Mouse (Mus musculus) testis, adult 2 months (tissue): ENCODE results near the gene Cox19. TPM values are rescaled to one million over a fixed set of nuclear protein-coding genes. Genes with fewer than 3 reads are reported as not detected.

Experiments
- H3K27ac ChIP-seq: fragments of 200-500 bp; 2 replicates; pipeline ENCODE4 v1.5.1; 2012; ENCODE audit warnings: low read depth, low read length; ENCODE audit not compliant: control insufficient read depth, insufficient read depth
- H3K27me3 ChIP-seq: fragments of 200-500 bp; 2 replicates; pipeline ENCODE4 v1.6.1; 2012; ENCODE audit warnings: mild to moderate bottlenecking, low read length, moderate library complexity; ENCODE audit not compliant: control insufficient read depth, insufficient read depth
- H3K36me3 ChIP-seq: fragments of 200-500 bp; 2 replicates; pipeline ENCODE4 v1.6.1; 2012; ENCODE audit warnings: mild to moderate bottlenecking, low read length; ENCODE audit not compliant: control insufficient read depth, insufficient read depth
- H3K4me1 ChIP-seq: fragments of 200-500 bp; 2 replicates; pipeline ENCODE4 v1.6.1; 2012; ENCODE audit warnings: low read length; ENCODE audit not compliant: control insufficient read depth, insufficient read depth
- H3K4me3 ChIP-seq: fragments of 200-500 bp; 2 replicates; pipeline ENCODE4 v1.5.1; 2012; ENCODE audit warnings: low read depth, mild to moderate bottlenecking, low read length, moderate library complexity, mixed read lengths; ENCODE audit not compliant: control insufficient read depth
- CTCF ChIP-seq: fragments of 200-500 bp; IDR thresholded peaks from 2 replicates; pipeline ENCODE4 v1.5.1; 2012; ENCODE audit warnings: low read depth, mild to moderate bottlenecking, inconsistent platforms, low read length, moderate library complexity; ENCODE audit not compliant: control insufficient read depth, insufficient read depth, insufficient replicate concordance
- POLR2A ChIP-seq: fragments of 200-500 bp; IDR thresholded peaks from 2 replicates; pipeline ENCODE4 v1.6.1; 2012; ENCODE audit warnings: low read depth, mild to moderate bottlenecking, inconsistent platforms, low read length, moderate library complexity; ENCODE audit not compliant: control insufficient read depth
- polyA plus RNA-seq: library from polyadenylated mRNA; depleted of rRNA; stranded (reverse); fragments of >200 nt; gene quantifications from 2 replicates; pipeline ENCODE4 v1.2.3, GENCODE M21; 2012

The Cox19 gene
- polyA plus RNA-seq, 1 experiment = 42.2 TPM

- Histone ChIP-seq H3K4me3 (no peak overlapping the region), H3K27ac (no peak overlapping the region), H3K4me1 (peaks cover 2% of the 10 kb centered on the region; the same call in 1 of the 2 replicates), H3K27me3 (no peaks in the 10 kb centered on the region), H3K36me3 (no peaks in the 10 kb centered on the region; the same call in 1 of the 2 replicates)
- TF ChIP-seq POLR2A = no peak
- no peak for TF ChIP-seq CTCF
These were observed 17.8 kb downstream of the Cox19 start for GRCm38 (mm10) chr5:139333301-139334013.

GRCm38 (mm10) chr5:139332590-139333272, 18.5 kb downstream of the Cox19 start:
- Histone ChIP-seq H3K4me1 (peaks cover 2% of the 10 kb centered on the region; the same call in 1 of the 2 replicates), H3K27me3 (no peaks in the 10 kb centered on the region), H3K36me3 (no peaks in the 10 kb centered on the region; the same call in 1 of the 2 replicates), H3K4me3 (no peak overlapping the region), H3K27ac (no peak overlapping the region)
- TF ChIP-seq CTCF (no peak), POLR2A (no peak)

GRCm38 (mm10) chr5:139331742-139332141, 19.5 kb downstream of the Cox19 start:
- Histone ChIP-seq H3K36me3 (no peaks in the 10 kb centered on the region), H3K27ac (no peak overlapping the region), H3K27me3 (no peaks in the 10 kb centered on the region), H3K4me3 (no peak overlapping the region), H3K4me1 (peaks cover 2% of the 10 kb centered on the region; the same call in 1 of the 2 replicates)
- no peak for TF ChIP-seq POLR2A
- TF ChIP-seq CTCF = peak; percentile 99

GRCm38 (mm10) chr5:139330766-139331165, 20.5 kb downstream of the Cox19 start:
- peaks cover 4% of the 10 kb centered on the region; the same call in 1 of the 2 replicates for H3K4me1 ChIP-seq
- H3K27me3 ChIP-seq = no peaks in the 10 kb centered on the region
- no peak for TF ChIP-seq CTCF
- no peak overlapping the region for H3K4me3 ChIP-seq
- no peaks in the 10 kb centered on the region for H3K36me3 ChIP-seq
- no peak overlapping the region for H3K27ac ChIP-seq

- Histone ChIP-seq H3K36me3 (no peaks in the 10 kb centered on the region), H3K4me3 (no peak overlapping the region), H3K27me3 (no peaks in the 10 kb centered on the region), H3K27ac (no peak overlapping the region), H3K4me1 (peaks cover 22% of the 10 kb centered on the region)
- no peak for TF ChIP-seq CTCF
- no peak for TF ChIP-seq POLR2A
These were observed 23.6 kb downstream of the Cox19 start for GRCm38 (mm10) chr5:139327634-139328020.

GRCm38 (mm10) chr5:139326986-139327633, 24.1 kb downstream of the Cox19 start:
- peaks cover 22% of the 10 kb centered on the region for H3K4me1 ChIP-seq

GRCm38 (mm10) chr5:139326111-139326696, 25.0 kb downstream of the Cox19 start:
- Histone ChIP-seq H3K4me3 (peak overlapping the region; percentile 80), H3K27ac (peak overlapping the region; percentile 79), H3K4me1 (peaks cover 19% of the 10 kb centered on the region), H3K36me3 (no peaks in the 10 kb centered on the region), H3K27me3 (no peaks in the 10 kb centered on the region)
- no peak for TF ChIP-seq POLR2A
- no peak for TF ChIP-seq CTCF

More at GRCm38 (mm10) chr5:139326986-139327633, 24.1 kb downstream of the Cox19 start:
- TF ChIP-seq POLR2A = no peak
- Histone ChIP-seq H3K27ac (no peak overlapping the region), H3K27me3 (no peaks in the 10 kb centered on the region), H3K36me3 (no peaks in the 10 kb centered on the region), H3K4me3 (no peak overlapping the region)
